Mouse (Mus musculus) intestine, embryonic 15.5 days (tissue): ENCODE results near the gene Mpped2. TPM values are rescaled to one million over a fixed set of nuclear protein-coding genes. Genes with fewer than 3 reads are reported as not detected.
A peak's percentile ranks its signal among the peaks of the same experiment; 100 is the strongest.

Experiments
- ATAC-seq: fragments of 200-750 bp; cut with Nextera tagmentation; 2 replicates; pipeline ENCODE4 v1.8.0; 2017; ENCODE audit warnings: moderate TSS enrichment, moderate library complexity
- H3K27ac ChIP-seq: fragments of 300-500 bp; sonication (generic); 2 replicates; pipeline ENCODE4 v1.5.1; 2015; ENCODE audit warnings: mild to moderate bottlenecking, inconsistent platforms
- H3K27me3 ChIP-seq: fragments of 300-500 bp; sonication (generic); replicated peaks from 2 replicates; pipeline ENCODE4 v1.6.1; 2015; ENCODE audit warnings: inconsistent platforms
- H3K36me3 ChIP-seq: fragments of 300-500 bp; sonication (generic); 2 replicates; pipeline ENCODE4 v1.6.1; 2015; ENCODE audit warnings: inconsistent platforms
- H3K4me1 ChIP-seq: fragments of 300-500 bp; sonication (generic); replicated peaks from 2 replicates; pipeline ENCODE4 v1.6.1; 2015; ENCODE audit warnings: inconsistent platforms
- H3K4me2 ChIP-seq: fragments of 300-500 bp; sonication (generic); replicated peaks from 2 replicates; pipeline ENCODE4 v1.6.1; 2015; ENCODE audit warnings: mild to moderate bottlenecking, inconsistent platforms
- H3K4me3 ChIP-seq: fragments of 300-500 bp; sonication (generic); replicated peaks from 2 replicates; pipeline ENCODE4 v1.5.1; 2015; ENCODE audit warnings: inconsistent platforms
- H3K9ac ChIP-seq: fragments of 300-500 bp; sonication (generic); 2 replicates; pipeline ENCODE4 v1.6.1; 2015; ENCODE audit warnings: inconsistent platforms
- H3K9me3 ChIP-seq: fragments of 300-500 bp; sonication (generic); 2 replicates; pipeline ENCODE4 v1.6.1; 2016; ENCODE audit warnings: inconsistent platforms
- WGBS: fragments of 180-500 bp; shearing (Covaris S2); methylation state at CpG from one replicate; pipeline ENCODE4 v1.1.7; 2015; 5-methylcytosine and 5-hydroxymethylcytosine counted together
- polyA plus RNA-seq: library from polyadenylated mRNA; unstranded; fragments of >200 nt; fragmentation: Nextera tagmentation; extraction: Ambion mirVana; gene quantifications from 2 replicates; pipeline ENCODE4 v1.2.1, GENCODE M21; 2015

Gene Mpped2
- polyA plus RNA-seq, 1 experiment from 2014 or later = 28.6 TPM

DNA sequence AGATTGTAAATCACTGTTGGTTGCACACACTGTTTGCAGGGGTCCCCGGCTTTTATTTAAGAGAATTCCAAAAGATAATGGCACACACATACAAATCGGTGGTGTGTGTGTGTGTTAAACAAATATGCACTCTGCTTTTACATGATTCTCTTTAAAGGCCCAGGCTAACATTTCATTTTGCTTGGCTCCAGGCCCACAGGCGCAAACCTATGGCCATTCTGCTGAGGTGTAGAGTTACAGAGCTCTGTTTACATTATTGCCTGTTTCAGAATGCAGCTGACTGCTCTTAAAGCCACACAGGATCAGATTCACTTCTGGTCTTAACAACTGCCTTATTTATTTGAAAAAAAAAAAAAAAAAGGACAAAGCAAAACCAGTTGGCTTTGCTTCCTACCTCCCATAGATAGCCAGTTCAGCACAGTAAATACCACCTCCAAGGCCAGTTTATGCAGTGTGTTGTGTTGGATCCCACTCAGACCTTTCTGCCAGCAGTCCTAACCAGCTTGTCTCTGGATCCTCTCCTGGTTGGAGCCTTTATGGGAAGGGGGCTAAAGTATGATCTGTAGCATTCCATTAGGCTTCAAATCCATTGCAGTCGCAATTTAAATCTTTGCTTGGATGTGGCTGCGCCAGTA, 96.7 kb downstream of the Mpped2 start:
- Histone ChIP-seq H3K9ac (no peak overlapping the region), H3K9me3 (no peaks in the 10 kb centered on the region), H3K4me2 (no peak overlapping the region), H3K27ac (peak overlapping the region; percentile 56; the same call in 1 of the 2 replicates), H3K27me3 (no peaks in the 10 kb centered on the region), H3K4me1 (peaks cover 11% of the 10 kb centered on the region), H3K4me3 (no peak overlapping the region), H3K36me3 (no peaks in the 10 kb centered on the region)
- 27% methylated on average over 5 of the region's 5 CpGs for WGBS
- peak; percentile 66 for ATAC-seq

DNA sequence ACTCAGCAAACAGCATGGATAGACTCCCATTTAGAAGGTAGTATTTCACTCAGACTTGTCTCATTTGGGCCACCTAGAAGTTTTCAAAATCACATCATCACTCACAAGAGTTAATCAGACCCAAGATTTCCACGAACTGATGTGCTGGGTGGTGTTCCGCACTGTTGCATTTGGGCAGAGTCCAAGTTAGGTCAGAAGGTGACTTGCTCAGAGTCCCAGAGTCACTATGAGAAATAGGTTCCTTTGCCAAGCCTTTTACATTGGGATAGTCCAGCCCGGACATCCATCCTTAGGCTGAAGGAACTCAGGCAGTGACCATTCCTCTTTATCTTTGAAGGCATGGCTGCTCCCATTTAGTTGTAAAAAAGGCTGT, 97.2 kb downstream of the Mpped2 start:
- H3K9me3 ChIP-seq = no peaks in the 10 kb centered on the region
- no peaks in the 10 kb centered on the region for H3K27me3 ChIP-seq
- H3K36me3 ChIP-seq = no peaks in the 10 kb centered on the region
- ATAC-seq = no peak
- 39% methylated on average over 3 of the region's 3 CpGs for WGBS
- H3K27ac ChIP-seq = peak overlapping the region; percentile 56; the same call in 1 of the 2 replicates
- no peak overlapping the region for H3K4me3 ChIP-seq
- peaks cover 11% of the 10 kb centered on the region for H3K4me1 ChIP-seq
- no peak overlapping the region for H3K4me2 ChIP-seq
- H3K9ac ChIP-seq = no peak overlapping the region

DNA sequence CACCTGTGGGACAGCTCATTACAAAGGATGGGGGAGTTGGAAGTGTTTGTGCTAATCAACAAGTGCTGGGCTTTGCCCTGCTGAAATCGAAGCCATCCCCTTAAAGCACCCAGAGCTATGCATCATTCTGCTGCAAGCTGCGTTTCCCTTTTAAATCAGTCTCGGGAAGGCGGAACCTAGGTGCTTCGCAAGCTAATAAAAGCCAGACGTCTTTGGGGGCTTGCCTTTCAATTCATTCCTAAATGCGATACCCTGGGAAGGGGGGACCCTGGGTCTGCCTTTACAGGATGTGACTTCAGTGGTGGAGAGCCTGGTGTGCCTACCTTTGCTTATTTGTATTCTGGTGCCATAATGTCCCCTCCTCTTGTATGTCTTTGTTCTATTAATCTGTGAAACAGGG, 103.2 kb downstream of the Mpped2 start:
- Histone ChIP-seq H3K4me2 (no peak overlapping the region), H3K9ac (no peak overlapping the region), H3K36me3 (no peaks in the 10 kb centered on the region), H3K9me3 (no peaks in the 10 kb centered on the region), H3K27ac (no peak overlapping the region), H3K27me3 (no peaks in the 10 kb centered on the region), H3K4me3 (no peak overlapping the region), H3K4me1 (no peaks in the 10 kb centered on the region)
- 29% methylated on average over 7 of the region's 7 CpGs for WGBS
- ATAC-seq = no peak

DNA sequence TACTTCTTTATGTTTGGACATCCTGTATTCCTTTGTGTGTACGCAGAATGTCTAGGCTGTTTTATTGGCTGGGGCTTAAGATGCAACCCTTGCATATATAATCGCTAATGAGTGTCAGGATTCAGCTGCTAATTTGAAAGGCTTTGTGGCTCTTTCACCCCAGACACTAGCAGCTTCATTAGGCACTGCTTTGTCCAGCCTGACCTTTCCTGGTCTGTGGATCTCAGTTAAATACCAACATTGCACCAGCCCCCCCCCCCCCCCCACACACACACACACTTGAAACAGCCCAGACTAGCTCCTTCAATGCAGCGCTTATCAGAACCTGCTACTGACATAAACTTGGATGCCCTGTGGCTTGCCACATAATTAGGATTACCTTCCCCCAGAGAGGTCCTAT, 104.8 kb downstream of the Mpped2 start:
- Histone ChIP-seq H3K9ac (no peak overlapping the region), H3K27me3 (no peaks in the 10 kb centered on the region), H3K4me1 (no peaks in the 10 kb centered on the region), H3K9me3 (no peaks in the 10 kb centered on the region), H3K36me3 (no peaks in the 10 kb centered on the region), H3K4me3 (no peak overlapping the region), H3K27ac (no peak overlapping the region), H3K4me2 (no peak overlapping the region)
- WGBS = 45% methylated on average over 3 of the region's 3 CpGs
- ATAC-seq = no peak

DNA sequence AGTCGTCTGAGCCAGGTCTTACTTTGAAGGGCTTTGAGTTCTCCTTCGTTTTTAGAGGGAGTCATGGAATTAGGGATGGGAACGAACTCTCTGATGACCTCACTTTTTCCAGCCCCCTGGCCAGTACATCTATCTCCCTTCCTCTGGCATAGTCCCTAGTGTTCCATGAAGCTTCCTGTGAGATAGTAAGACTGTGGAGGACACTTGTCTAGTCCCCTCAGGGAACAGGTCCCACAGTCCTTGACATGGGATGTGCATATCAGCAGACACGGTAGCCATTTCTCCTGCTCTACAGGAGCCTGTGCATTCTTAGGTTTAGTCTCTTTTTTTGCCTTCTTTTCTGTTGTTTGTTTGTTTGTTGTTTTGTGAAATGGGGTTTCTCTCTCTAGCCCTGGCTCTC, 105.8 kb downstream of the Mpped2 start:
- H3K4me1 ChIP-seq = no peaks in the 10 kb centered on the region
- H3K27me3 ChIP-seq = no peaks in the 10 kb centered on the region
- H3K27ac ChIP-seq = no peak overlapping the region
- H3K9me3 ChIP-seq = no peaks in the 10 kb centered on the region
- H3K4me3 ChIP-seq = no peak overlapping the region
- H3K4me2 ChIP-seq = no peak overlapping the region
- no peaks in the 10 kb centered on the region for H3K36me3 ChIP-seq
- no peak overlapping the region for H3K9ac ChIP-seq
- no peak for ATAC-seq
- 58% methylated on average over 4 of the region's 4 CpGs for WGBS

DNA sequence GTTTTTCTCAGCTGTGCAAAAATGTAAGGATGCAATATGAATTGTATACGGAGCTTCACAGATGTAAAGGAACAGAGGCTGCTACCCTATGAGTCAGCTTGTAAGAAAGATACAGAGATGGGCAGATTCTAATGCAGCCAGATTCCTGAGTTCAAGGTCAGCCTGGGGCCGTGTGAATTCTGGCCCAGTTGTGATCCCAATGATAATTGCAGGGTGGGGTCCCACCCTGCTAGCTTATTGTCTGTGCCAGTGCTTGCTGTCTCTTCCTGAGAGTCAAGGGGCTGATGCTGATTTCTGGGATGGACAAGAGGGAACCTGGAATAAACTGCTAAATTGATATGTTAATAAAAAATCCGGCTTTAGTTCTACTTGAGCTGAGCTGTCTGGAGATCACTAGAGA, 122.8 kb downstream of the Mpped2 start:
- no peak for ATAC-seq

DNA sequence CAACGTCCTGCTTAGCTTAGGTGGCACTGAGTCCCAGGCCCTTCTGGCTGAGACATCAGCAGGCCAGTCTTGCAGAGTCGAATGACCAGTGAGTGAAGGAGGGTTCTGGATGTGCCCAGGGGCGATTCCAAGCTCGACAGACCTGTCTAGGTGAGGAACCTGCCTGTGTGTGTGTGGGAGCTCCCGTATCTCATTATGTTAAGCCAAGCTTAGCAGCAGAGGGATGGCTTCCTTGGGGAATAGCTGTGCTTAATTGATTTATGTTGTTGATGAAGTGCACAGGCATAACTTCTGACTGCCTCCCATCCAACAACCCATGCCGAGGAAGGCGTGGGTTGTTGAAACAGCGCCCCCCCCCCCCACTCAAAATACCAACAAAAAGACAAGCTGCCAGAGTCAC, 128.2 kb downstream of the Mpped2 start:
- Histone ChIP-seq H3K4me1 (0 out of 2 replicates have a peak, but pooled peaks cover 2% of the 10 kb centered on the region), H3K27me3 (no peaks in the 10 kb centered on the region), H3K36me3 (no peaks in the 10 kb centered on the region), H3K9ac (no peak overlapping the region), H3K9me3 (no peaks in the 10 kb centered on the region), H3K4me2 (no peak overlapping the region), H3K4me3 (no peak overlapping the region), H3K27ac (no peak overlapping the region)
- no peak for ATAC-seq
- WGBS = 61% methylated on average over 8 of the region's 8 CpGs

More for the DNA sequence above, 122.8 kb downstream of the Mpped2 start:
- Histone ChIP-seq H3K9me3 (no peaks in the 10 kb centered on the region), H3K27me3 (no peaks in the 10 kb centered on the region), H3K4me2 (no peak overlapping the region), H3K4me3 (no peak overlapping the region), H3K9ac (no peak overlapping the region), H3K36me3 (no peaks in the 10 kb centered on the region), H3K4me1 (no peaks in the 10 kb centered on the region), H3K27ac (no peak overlapping the region)
- WGBS = 88% methylated on average over 3 of the region's 3 CpGs

DNA sequence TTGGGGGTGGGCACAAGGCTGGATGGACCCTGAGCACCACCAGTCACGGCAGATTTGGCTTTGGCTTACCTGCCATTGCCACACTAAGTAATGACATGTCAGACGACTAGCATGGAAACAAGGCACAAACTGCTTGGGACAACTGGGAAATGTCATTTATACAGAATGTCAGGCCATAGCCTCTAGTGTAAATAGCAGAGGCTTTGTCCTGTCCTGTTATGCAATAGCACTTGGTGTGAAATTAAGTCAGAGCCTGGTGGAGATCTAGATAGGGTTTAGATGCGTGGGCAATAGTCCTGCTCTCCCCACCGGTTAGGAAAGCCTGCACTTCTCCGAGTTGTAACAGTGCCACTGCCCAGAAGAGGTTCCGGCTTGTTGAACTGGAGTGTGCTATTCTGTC, 128.8 kb downstream of the Mpped2 start:
- Histone ChIP-seq H3K27ac (no peak overlapping the region), H3K27me3 (no peaks in the 10 kb centered on the region), H3K9ac (no peak overlapping the region), H3K4me2 (no peak overlapping the region), H3K36me3 (no peaks in the 10 kb centered on the region), H3K4me1 (0 out of 2 replicates have a peak, but pooled peaks cover 2% of the 10 kb centered on the region), H3K4me3 (no peak overlapping the region), H3K9me3 (no peaks in the 10 kb centered on the region)
- WGBS = 52% methylated on average over 6 of the region's 6 CpGs
- ATAC-seq = no peak

DNA sequence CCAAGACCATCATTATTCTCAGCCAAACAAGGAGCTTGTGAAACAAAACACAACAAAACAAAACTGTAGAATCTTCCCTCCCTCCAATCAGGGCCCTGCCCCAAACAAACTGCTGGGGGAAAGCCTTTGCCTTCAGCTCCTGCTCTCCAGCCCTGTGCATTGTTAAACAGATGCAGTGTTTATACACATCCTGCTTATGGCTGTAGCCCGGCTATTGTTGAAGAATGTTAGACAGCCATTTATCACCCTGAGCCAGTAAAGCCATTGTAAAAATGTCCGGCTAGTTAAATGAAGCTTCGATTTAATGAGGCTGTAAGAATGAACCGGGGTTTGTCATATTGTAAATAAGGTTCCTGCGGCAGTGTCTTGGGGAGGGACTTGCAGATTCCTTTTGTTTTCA, 129.5 kb downstream of the Mpped2 start:
- 12% methylated on average over 5 of the region's 5 CpGs for WGBS
- H3K9me3 ChIP-seq = no peaks in the 10 kb centered on the region
- no peak overlapping the region for H3K4me2 ChIP-seq
- no peak for ATAC-seq
- H3K4me1 ChIP-seq = 0 out of 2 replicates have a peak, but pooled peaks cover 2% of the 10 kb centered on the region
- no peak overlapping the region for H3K4me3 ChIP-seq
- H3K27ac ChIP-seq = no peak overlapping the region
- no peaks in the 10 kb centered on the region for H3K36me3 ChIP-seq
- H3K27me3 ChIP-seq = no peaks in the 10 kb centered on the region
- no peak overlapping the region for H3K9ac ChIP-seq

DNA sequence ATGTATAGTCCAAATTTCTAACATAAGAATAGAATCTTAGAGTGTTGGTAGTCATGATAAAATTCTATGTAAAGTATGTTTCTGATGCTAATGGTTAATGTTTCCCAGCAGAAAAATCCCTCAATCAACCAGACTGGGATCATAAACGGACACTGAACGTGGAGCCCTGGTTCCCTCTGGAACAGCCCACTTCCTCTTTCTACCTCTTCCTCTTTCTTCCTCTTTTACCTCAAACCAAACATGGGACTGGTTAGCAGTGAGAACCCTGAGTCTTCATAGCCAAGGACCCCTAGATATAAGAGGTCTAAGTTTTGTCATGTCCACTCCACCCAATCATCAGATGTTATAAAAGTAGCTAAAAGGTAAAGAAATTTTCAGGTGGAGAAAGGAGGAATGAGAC, 132.4 kb downstream of the Mpped2 start:
- Histone ChIP-seq H3K4me2 (no peak overlapping the region), H3K4me1 (0 out of 2 replicates have a peak, but pooled peaks cover 2% of the 10 kb centered on the region), H3K9ac (no peak overlapping the region), H3K9me3 (no peaks in the 10 kb centered on the region), H3K4me3 (no peak overlapping the region), H3K27me3 (no peaks in the 10 kb centered on the region), H3K36me3 (no peaks in the 10 kb centered on the region), H3K27ac (no peak overlapping the region)
- no peak for ATAC-seq
- 36% methylated on average over 2 of the region's 2 CpGs for WGBS

DNA sequence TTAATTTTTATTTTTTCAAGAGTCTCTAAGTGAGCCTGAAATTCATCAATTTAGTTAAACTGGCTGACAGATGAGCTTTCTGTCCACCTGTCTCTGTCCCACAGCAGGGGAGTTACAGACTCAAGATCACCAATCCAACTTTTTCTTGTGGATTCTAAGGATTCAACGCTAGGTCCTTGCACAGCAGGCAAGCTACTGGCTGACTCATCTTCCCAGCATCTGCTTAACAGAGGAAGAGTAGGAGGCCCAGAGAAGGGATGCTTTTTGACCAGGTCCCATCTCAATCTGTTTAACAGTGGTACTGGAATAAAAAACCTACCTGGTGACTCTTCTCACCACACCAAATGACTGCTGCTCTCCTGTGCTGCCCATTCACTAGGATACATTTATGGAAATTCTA, 133.0 kb downstream of the Mpped2 start:
- Histone ChIP-seq H3K27me3 (no peaks in the 10 kb centered on the region), H3K4me1 (0 out of 2 replicates have a peak, but pooled peaks cover 2% of the 10 kb centered on the region), H3K36me3 (no peaks in the 10 kb centered on the region), H3K27ac (no peak overlapping the region), H3K9ac (no peak overlapping the region), H3K4me3 (no peak overlapping the region), H3K4me2 (no peak overlapping the region), H3K9me3 (no peaks in the 10 kb centered on the region)
- no peak for ATAC-seq
- 83% methylated on average over 1 of the region's 1 CpGs for WGBS

DNA sequence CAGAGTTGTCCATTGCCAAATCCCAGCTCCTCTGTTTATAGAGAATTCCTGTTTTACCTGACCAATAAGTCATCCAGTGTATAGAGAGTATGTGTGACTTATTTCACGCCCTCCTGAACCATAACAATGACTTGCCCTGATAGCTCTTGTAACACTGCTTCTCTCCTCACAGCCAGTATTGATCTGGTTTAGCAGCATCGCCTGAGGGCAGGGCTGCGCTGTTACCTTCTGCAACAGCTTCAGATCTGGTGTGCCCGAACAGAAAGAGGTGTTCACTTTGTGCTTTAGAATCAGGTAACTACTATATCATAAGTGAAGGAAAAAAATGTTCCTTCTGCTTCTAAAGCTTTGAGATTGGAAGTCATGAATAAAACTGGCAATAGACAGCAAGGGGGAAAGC, 133.7 kb downstream of the Mpped2 start:
- WGBS = 84% methylated on average over 4 of the region's 4 CpGs
- Histone ChIP-seq H3K36me3 (no peaks in the 10 kb centered on the region), H3K27ac (no peak overlapping the region), H3K27me3 (no peaks in the 10 kb centered on the region), H3K4me3 (no peak overlapping the region), H3K4me1 (0 out of 2 replicates have a peak, but pooled peaks cover 2% of the 10 kb centered on the region), H3K9me3 (no peaks in the 10 kb centered on the region), H3K9ac (no peak overlapping the region), H3K4me2 (no peak overlapping the region)
- no peak for ATAC-seq

DNA sequence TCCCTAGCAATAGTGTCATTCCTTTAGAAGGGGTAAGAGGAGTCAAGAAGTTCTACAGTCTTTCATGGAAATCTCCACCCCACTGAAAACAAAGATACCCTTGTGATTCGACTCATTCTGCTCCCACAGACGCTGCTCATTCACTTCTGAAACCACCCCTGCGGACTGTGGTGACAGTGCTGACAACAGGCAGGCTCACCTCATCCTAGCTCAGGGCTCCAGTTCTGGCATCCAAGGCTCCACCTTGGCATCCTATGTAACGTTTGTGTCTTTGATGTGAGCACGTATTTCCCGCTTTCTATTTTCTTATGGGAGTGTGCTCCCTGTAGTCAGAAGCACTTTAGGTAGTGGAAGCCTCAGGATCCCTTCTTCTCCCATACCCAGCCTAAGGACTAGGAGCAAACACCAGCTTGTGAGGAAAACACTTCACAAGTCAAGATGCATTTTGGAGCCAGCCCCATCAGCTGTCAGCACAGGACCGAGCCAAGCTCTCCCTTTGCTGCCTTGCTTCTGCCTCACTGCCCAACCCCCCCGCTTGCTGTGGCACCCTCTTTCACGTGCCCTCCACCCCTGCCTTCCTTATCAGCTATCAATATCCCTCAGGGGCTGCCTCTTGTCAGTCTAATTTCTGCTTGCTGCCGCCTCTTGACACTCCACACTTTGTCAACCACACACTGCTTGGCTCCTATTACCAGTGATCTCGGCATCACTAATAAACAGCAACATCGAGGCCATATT, 135.7 kb downstream of the Mpped2 start:
- H3K4me1 ChIP-seq = no peaks in the 10 kb centered on the region
- ATAC-seq = no peak
- H3K9ac ChIP-seq = no peak overlapping the region
- no peaks in the 10 kb centered on the region for H3K9me3 ChIP-seq
- no peak overlapping the region for H3K4me3 ChIP-seq
- no peaks in the 10 kb centered on the region for H3K36me3 ChIP-seq
- no peak overlapping the region for H3K27ac ChIP-seq
- no peak overlapping the region for H3K4me2 ChIP-seq
- H3K27me3 ChIP-seq = no peaks in the 10 kb centered on the region
- 62% methylated on average over 12 of the region's 12 CpGs for WGBS
